Mouse (Mus musculus): ENCODE data around the gene Selenbp1.
"Not testable (repeated sequence)": the region's sequence is repeated elsewhere in the genome, so short reads cannot be mapped to it uniquely, and the experiment has no call there.

Selenbp1 gene

GRCm38 (mm10) chr3:94932809-94933564 lies at the start of gene Selenbp1:
TSS of gene Selenbp1 (plus strand) at chr3:94933056.
- in situ Hi-C loops (cut with MseI, MboI), result no loop called here

GRCm38 (mm10) chr3:94886316-94887224 lies 46.3 kb upstream of the Selenbp1 start, which contains the start of gene Psmb4:
TSS of gene Psmb4 (minus strand) at chr3:94886961.
- in situ Hi-C loops (cut with MseI, MboI), result no loop called here

- in situ Hi-C loops (cut with MseI, MboI), result no loop called here
These were observed 44.3 kb upstream of the Selenbp1 start for GRCm38 (mm10) chr3:94888595-94888994.

- in situ Hi-C loops (cut with MseI, MboI), result no loop called here
These were observed 38.8 kb upstream of the Selenbp1 start for GRCm38 (mm10) chr3:94894076-94894475.

GRCm38 (mm10) chr3:94902747-94903146 lies 30.1 kb upstream of the Selenbp1 start:
- in situ Hi-C loops (cut with MseI, MboI), result no loop called here

- in situ Hi-C loops (cut with MseI, MboI), result not testable (repeated sequence)
These were observed 28.1 kb upstream of the Selenbp1 start for GRCm38 (mm10) chr3:94904759-94905158.

GRCm38 (mm10) chr3:94906482-94906881 lies 26.4 kb upstream of the Selenbp1 start:
- in situ Hi-C loops (cut with MseI, MboI), result no loop called here

GRCm38 (mm10) chr3:94911050-94911693 lies 21.7 kb upstream of the Selenbp1 start:
- in situ Hi-C loops (cut with MseI, MboI), result no loop called here

GRCm38 (mm10) chr3:94913801-94914200 lies 19.1 kb upstream of the Selenbp1 start:
- in situ Hi-C loops (cut with MseI, MboI), result no loop called here

- in situ Hi-C loops (cut with MseI, MboI), result no loop called here
These were observed 16.7 kb upstream of the Selenbp1 start for GRCm38 (mm10) chr3:94915903-94916741.

- in situ Hi-C loops (cut with MseI, MboI), result no loop called here
These were observed 15.0 kb upstream of the Selenbp1 start for GRCm38 (mm10) chr3:94917816-94918361.

GRCm38 (mm10) chr3:94918845-94919244 lies 14.0 kb upstream of the Selenbp1 start:
- in situ Hi-C loops (cut with MseI, MboI), result no loop called here

- in situ Hi-C loops (cut with MseI, MboI), result no loop called here
These were observed 11.8 kb upstream of the Selenbp1 start for GRCm38 (mm10) chr3:94921104-94921503.

- in situ Hi-C loops (cut with MseI, MboI), result no loop called here
These were observed 10.5 kb upstream of the Selenbp1 start for GRCm38 (mm10) chr3:94922333-94922732.

- in situ Hi-C loops (cut with MseI, MboI), result no loop called here
These were observed 8.2 kb upstream of the Selenbp1 start for GRCm38 (mm10) chr3:94924688-94925087.

- in situ Hi-C loops (cut with MseI, MboI), result not testable (repeated sequence)
These were observed 6.5 kb upstream of the Selenbp1 start for GRCm38 (mm10) chr3:94926301-94926736.

GRCm38 (mm10) chr3:94928979-94929378 lies 3.9 kb upstream of the Selenbp1 start:
- in situ Hi-C loops (cut with MseI, MboI), result not testable (repeated sequence)

GRCm38 (mm10) chr3:94930386-94931266 lies 2.2 kb upstream of the Selenbp1 start:
- in situ Hi-C loops (cut with MseI, MboI), result not testable (repeated sequence)

GRCm38 (mm10) chr3:94931427-94932082 lies 1.3 kb upstream of the Selenbp1 start:
- in situ Hi-C loops (cut with MseI, MboI), result not testable (repeated sequence)

Data from mouse trophoblast stem cell (cell line).